In genomic region chr11:113777878-113778464, GRCm38 (mm10) we compare ENCODE assay signal across 9 mouse cellular contexts. TPM values are rescaled to one million over a fixed set of nuclear protein-coding genes. Genes with fewer than 3 reads are reported as not detected.
DNase-seq lines count a peak whose midpoint lies in the region; ATAC-seq and TF ChIP-seq lines count a peak whose summit lies in the region.
"Had no signal": no experiment of that assay in that cellular context is flagged by ENCODE, and none has a peak within 500 bp of the region (broad histone marks: within the 10 kb centered on the region; RNA-seq: fewer than 3 reads in every experiment).

No protein-coding gene starts in this region.

- no peaks in the 10 kb centered on the region for H3K27me3 ChIP-seq in heart, postnatal 0 days (ENCODE audit: control insufficient read depth, insufficient read depth, low read length)
- H3K27me3 ChIP-seq: Patski had no signal

- no peaks in the 10 kb centered on the region for H3K36me3 ChIP-seq in heart, postnatal 0 days (replicated peaks; ENCODE audit: control insufficient read depth, insufficient read depth, low read length)

- TF ChIP-seq POLR2A in cortical plate, adult 2 months (IDR thresholded peaks at IDR 0.05; ENCODE audit: extremely low read depth, insufficient read depth, low read length) = no peak

- peak; percentile 39; the same call in 1 of the 2 replicates for ATAC-seq in heart, postnatal 0 days (ENCODE audit: insufficient read depth, low read depth)

- no peak for DNase-seq in layer of hippocampus, adult 2 months (ENCODE audit: low spot score in 2 of 2)
- DNase-seq in layer of hippocampus, adult 9-10 months (ENCODE audit: low spot score) = no peak
- no peak for DNase-seq in heart, postnatal 0 days (ENCODE audit: low spot score)
- peak; percentile 28 for DNase-seq in skeletal muscle tissue, adult 2 months (ENCODE audit: low read depth, low spot score)
- DNase-seq in gastrocnemius, postnatal 25 days = no peak
- DNase-seq in gastrocnemius, postnatal 14 days = no peak
- DNase-seq: lung, postnatal 14 days had no signal

- WGBS in heart, postnatal 0 days = 62% methylated on average over 8 of the region's 8 CpGs

- no peak overlapping the region for H3K4me2 ChIP-seq in heart, postnatal 0 days (ENCODE audit: low read depth, low read length)

- H3K27ac ChIP-seq in layer of hippocampus, adult 2 months = peak overlapping the region; percentile 67; the same call in 1 of the 2 replicates
- peak overlapping the region; percentile 15; the same call in 1 of the 2 replicates for H3K27ac ChIP-seq in cortical plate, adult 2 months (ENCODE audit: insufficient read depth, low read length)
- peak overlapping the region; percentile 53; the same call in 1 of the 2 replicates for H3K27ac ChIP-seq in heart, postnatal 0 days (ENCODE audit: low read depth)

- H3K4me3 ChIP-seq in layer of hippocampus, adult 2 months = no peak overlapping the region
- H3K4me3 ChIP-seq in cortical plate, adult 2 months (ENCODE audit: insufficient read depth, low read length) = no peak overlapping the region
- H3K4me3 ChIP-seq in heart, postnatal 0 days (ENCODE audit: low read depth, low read length) = no peak overlapping the region

- intact Hi-C loops in gastrocnemius, postnatal 14 days (cut with DNase I; ENCODE audit: low total_unique reads) = no loop called here

- H3K9me3 ChIP-seq in heart, postnatal 0 days (replicated peaks; ENCODE audit: control insufficient read depth, low read length) = no peaks in the 10 kb centered on the region

- H3K4me1 ChIP-seq in cortical plate, adult 2 months (ENCODE audit: control insufficient read depth, insufficient read depth, low read length) = peaks cover 2% of the 10 kb centered on the region; the same call in 1 of the 2 replicates
- H3K4me1 ChIP-seq in heart, postnatal 0 days (ENCODE audit: control insufficient read depth, insufficient read depth) = peaks cover 4% of the 10 kb centered on the region; the same call in 1 of the 2 replicates

- no peak for TF ChIP-seq CTCF in layer of hippocampus, adult 2 months (conservative IDR thresholded peaks at IDR 0.05)
- TF ChIP-seq CTCF in cortical plate, adult 2 months (IDR thresholded peaks at IDR 0.05; ENCODE audit: extremely low read depth, insufficient read depth, low read length) = no peak
- no peak for TF ChIP-seq CTCF in heart, postnatal 0 days (IDR thresholded peaks at IDR 0.05; ENCODE audit: low read depth)

- TF ChIP-seq EP300 in heart, postnatal 0 days (IDR thresholded peaks at IDR 0.05; ENCODE audit: low read depth) = no peak

- H3K9ac ChIP-seq in heart, postnatal 0 days (replicated peaks; ENCODE audit: low read depth, low read length) = no peak overlapping the region

RNA-seq across cellular contexts. Expression of gene Cdc42ep4, which starts 26.3 kb away (rescaled TPM):
- 10 to 100 TPM; 30.5 to 35.2 TPM for total RNA-seq in layer of hippocampus, adult 2 months (2021)
- polyA plus RNA-seq in cortical plate, adult 2 months (2012; rRNA removed) = 24.3 and 24.7 TPM in 2 replicates
- total RNA-seq in heart, postnatal 0 days (2014; rRNA removed; ENCODE audit: low replicate concordance) = 33.5 and 39.8 TPM in 2 replicates
- polyA plus RNA-seq in heart, postnatal 0 days (2015; fragmentation: Nextera tagmentation; extraction: Ambion mirVana) = 11.8 and 12.0 TPM in 2 replicates
- total RNA-seq in gastrocnemius, postnatal 25 days (2021) = 1 to 10 TPM; 5.2 to 7.3 TPM
- total RNA-seq in gastrocnemius, postnatal 14 days (2021) = 10 to 100 TPM; 15.7 to 16.2 TPM

Comparison
In these comparisons a context has a peak if more than half of its experiments do, and no peak if none do; other contexts are left out.
1. H3K27ac ChIP-seq: peak in every context shown above with its lines; median percentile 67 in layer of hippocampus, adult 2 months; 53 in heart, postnatal 0 days; 15 in cortical plate, adult 2 months.